Mouse (Mus musculus) liver, adult (tissue): ENCODE measurements around the gene Npw.

Experiments used
- GATA4 ChIP-seq: IDR thresholded peaks from 2 replicates; pipeline ENCODE4 v1.6.1; 2014; ENCODE audit warnings: mild to moderate bottlenecking, low read length; ENCODE audit not compliant: insufficient replicate concordance

Gene Npw

GRCm38 (mm10) chr17:24650070-24650616 is 8.1 kb downstream of the Npw start, which contains the start of gene Slc9a3r2:
Slc9a3r2 (minus strand) TSS chr17:24650327.
- no peak for TF ChIP-seq GATA4

GRCm38 (mm10) chr17:24649581-24650069 is 8.6 kb downstream of the Npw start:
- TF ChIP-seq GATA4: no peak

- TF ChIP-seq GATA4: no peak
Measured at GRCm38 (mm10) chr17:24648731-24649377, 9.4 kb downstream of the Npw start.

GRCm38 (mm10) chr17:24647493-24647892 is 10.8 kb downstream of the Npw start:
- no peak for TF ChIP-seq GATA4

GRCm38 (mm10) chr17:24646381-24646780 is 11.9 kb downstream of the Npw start:
- TF ChIP-seq GATA4: no peak

GRCm38 (mm10) chr17:24645916-24646315 is 12.3 kb downstream of the Npw start:
- peak; percentile 51; the same call in 1 of the 2 replicates for TF ChIP-seq GATA4

GRCm38 (mm10) chr17:24644875-24645721 is 13.2 kb downstream of the Npw start:
- no peak; the same call in 1 of the 2 replicates for TF ChIP-seq GATA4

GRCm38 (mm10) chr17:24644030-24644715 is 14.1 kb downstream of the Npw start:
- no peak for TF ChIP-seq GATA4

GRCm38 (mm10) chr17:24642791-24643343 is 15.4 kb downstream of the Npw start:
- TF ChIP-seq GATA4: no peak

- TF ChIP-seq GATA4: no peak
Measured at GRCm38 (mm10) chr17:24641944-24642343, 16.3 kb downstream of the Npw start.

GRCm38 (mm10) chr17:24640581-24640980 is 17.7 kb downstream of the Npw start:
- no peak for TF ChIP-seq GATA4

GRCm38 (mm10) chr17:24640119-24640518 is 18.1 kb downstream of the Npw start:
- no peak for TF ChIP-seq GATA4

GRCm38 (mm10) chr17:24639571-24639988 is 18.7 kb downstream of the Npw start:
- TF ChIP-seq GATA4: no peak

GRCm38 (mm10) chr17:24638840-24639239 is 19.4 kb downstream of the Npw start:
- TF ChIP-seq GATA4: no peak

- TF ChIP-seq GATA4: no peak
Measured at GRCm38 (mm10) chr17:24638214-24638613, 20.0 kb downstream of the Npw start.
